Mouse (Mus musculus): ENCODE measurements around the gene Fbxl16.
"Not testable (repeated sequence)": the region's sequence is repeated elsewhere in the genome, so short reads cannot be mapped to it uniquely, and the experiment has no call there.

Gene Fbxl16

GRCm38 (mm10) chr17:25795609-25796092 lies 13.2 kb upstream of the Fbxl16 start, which contains the start of gene AC134908.4:
AC134908.4 (minus strand) TSS chr17:25795659.
- peak; percentile 94 for DNase-seq (ENCODE audit: inconsistent ontology term)

GRCm38 (mm10) chr17:25796211-25796771 lies 12.6 kb upstream of the Fbxl16 start:
- DNase-seq (ENCODE audit: inconsistent ontology term): peak; percentile 49

GRCm38 (mm10) chr17:25796951-25797369 lies 11.9 kb upstream of the Fbxl16 start, which contains the start of gene Metrn:
Metrn (minus strand) TSS chr17:25797136.
- peak; percentile 94 for DNase-seq (ENCODE audit: inconsistent ontology term)

GRCm38 (mm10) chr17:25801029-25801428 lies 7.9 kb upstream of the Fbxl16 start:
- DNase-seq (ENCODE audit: inconsistent ontology term): peak; percentile 75

- DNase-seq (ENCODE audit: inconsistent ontology term): peak; percentile 87
These were observed 5.9 kb upstream of the Fbxl16 start for GRCm38 (mm10) chr17:25802825-25803517.

- no peak for DNase-seq (ENCODE audit: inconsistent ontology term)
These were observed 2.4 kb upstream of the Fbxl16 start for GRCm38 (mm10) chr17:25806507-25806906.

GRCm38 (mm10) chr17:25807452-25807851 lies 1.4 kb upstream of the Fbxl16 start:
- DNase-seq (ENCODE audit: inconsistent ontology term): not testable (repeated sequence)

GRCm38 (mm10) chr17:25808028-25808427 lies 857 bp upstream of the Fbxl16 start:
- DNase-seq (ENCODE audit: inconsistent ontology term): no peak

GRCm38 (mm10) chr17:25809606-25810340 lies 888 bp downstream of the Fbxl16 start:
- DNase-seq (ENCODE audit: inconsistent ontology term): no peak

GRCm38 (mm10) chr17:25810890-25811289 lies 2.0 kb downstream of the Fbxl16 start:
- no peak for DNase-seq (ENCODE audit: inconsistent ontology term)

GRCm38 (mm10) chr17:25813471-25813870 lies 4.6 kb downstream of the Fbxl16 start:
- DNase-seq (ENCODE audit: inconsistent ontology term): peak; percentile 93

GRCm38 (mm10) chr17:25817662-25818061 lies 8.8 kb downstream of the Fbxl16 start:
- no peak for DNase-seq (ENCODE audit: inconsistent ontology term)

GRCm38 (mm10) chr17:25818851-25819780 lies 10.2 kb downstream of the Fbxl16 start:
- DNase-seq (ENCODE audit: inconsistent ontology term): no peak

- DNase-seq (ENCODE audit: inconsistent ontology term): peak; percentile 64
These were observed 14.6 kb downstream of the Fbxl16 start, which contains the start of gene Wdr24 for GRCm38 (mm10) chr17:25823452-25823851. Wdr24 (plus strand) TSS chr17:25823627.

GRCm38 (mm10) chr17:25824362-25825142 lies 15.7 kb downstream of the Fbxl16 start:
- DNase-seq (ENCODE audit: inconsistent ontology term): no peak

GRCm38 (mm10) chr17:25825311-25825710 lies 16.4 kb downstream of the Fbxl16 start:
- DNase-seq (ENCODE audit: inconsistent ontology term): no peak

- no peak for DNase-seq (ENCODE audit: inconsistent ontology term)
These were observed 17.2 kb downstream of the Fbxl16 start for GRCm38 (mm10) chr17:25825984-25826570.

- DNase-seq (ENCODE audit: inconsistent ontology term): no peak
These were observed 18.1 kb downstream of the Fbxl16 start for GRCm38 (mm10) chr17:25827011-25827410.

GRCm38 (mm10) chr17:25827546-25828222 lies 18.8 kb downstream of the Fbxl16 start:
- DNase-seq (ENCODE audit: inconsistent ontology term): no peak

All from Muller cell, postnatal 12 days (primary cell).